Mouse (Mus musculus): Measurements from ENCODE around the gene Mtm1. TPM values are rescaled to one million over a fixed set of nuclear protein-coding genes. Genes with fewer than 3 reads are reported as not detected.

The Mtm1 gene
- polyA plus RNA-seq, 1 experiment from 2014 or later, result 3.0 TPM

- Histone ChIP-seq H3K4me3 (no peak overlapping the region), H3K27me3 (ENCODE audit: insufficient read depth, poor library complexity, severe bottlenecking) (no peaks in the 10 kb centered on the region), H3K4me1 (no peaks in the 10 kb centered on the region), H3K9me3 (no peaks in the 10 kb centered on the region), H3K27ac (no peak overlapping the region), H3K36me3 (no peaks in the 10 kb centered on the region)
- DNase-seq (ENCODE audit: low spot score), result no peak
- WGBS, result 76% methylated on average over 4 of the region's 4 CpGs
These were observed 12.3 kb downstream of the Mtm1 start for GRCm38 (mm10) chrX:71222648-71223408.

GRCm38 (mm10) chrX:71226881-71227280 lies 16.3 kb downstream of the Mtm1 start:
- no peaks in the 10 kb centered on the region for H3K27me3 ChIP-seq (ENCODE audit: insufficient read depth, poor library complexity, severe bottlenecking)
- H3K4me1 ChIP-seq, result no peaks in the 10 kb centered on the region
- no peaks in the 10 kb centered on the region for H3K9me3 ChIP-seq
- no peak for DNase-seq (ENCODE audit: low spot score)
- no peak overlapping the region for H3K27ac ChIP-seq
- 77% methylated on average over 5 of the region's 5 CpGs for WGBS
- H3K36me3 ChIP-seq, result no peaks in the 10 kb centered on the region
- no peak overlapping the region for H3K4me3 ChIP-seq

- Histone ChIP-seq H3K27me3 (ENCODE audit: insufficient read depth, poor library complexity, severe bottlenecking) (no peaks in the 10 kb centered on the region), H3K27ac (no peak overlapping the region), H3K4me1 (no peaks in the 10 kb centered on the region), H3K4me3 (no peak overlapping the region), H3K9me3 (no peaks in the 10 kb centered on the region), H3K36me3 (no peaks in the 10 kb centered on the region)
- 63% methylated on average over 3 of the region's 3 CpGs for WGBS
- DNase-seq (ENCODE audit: low spot score), result no peak
These were observed 17.6 kb downstream of the Mtm1 start for GRCm38 (mm10) chrX:71228200-71228599.

- Histone ChIP-seq H3K36me3 (no peaks in the 10 kb centered on the region), H3K9me3 (no peaks in the 10 kb centered on the region), H3K27me3 (ENCODE audit: insufficient read depth, poor library complexity, severe bottlenecking) (no peaks in the 10 kb centered on the region), H3K4me3 (no peak overlapping the region), H3K4me1 (no peaks in the 10 kb centered on the region), H3K27ac (no peak overlapping the region)
- DNase-seq (ENCODE audit: low spot score), result no peak
- 65% methylated on average over 2 of the region's 2 CpGs for WGBS
These were observed 20.3 kb downstream of the Mtm1 start for GRCm38 (mm10) chrX:71230847-71231246.

- H3K36me3 ChIP-seq, result no peaks in the 10 kb centered on the region
- WGBS, result 63% methylated on average over 1 of the region's 1 CpGs
- H3K4me1 ChIP-seq, result no peaks in the 10 kb centered on the region
- no peak for DNase-seq (ENCODE audit: low spot score)
- H3K27me3 ChIP-seq (ENCODE audit: insufficient read depth, poor library complexity, severe bottlenecking), result no peaks in the 10 kb centered on the region
- no peaks in the 10 kb centered on the region for H3K9me3 ChIP-seq
- no peak overlapping the region for H3K4me3 ChIP-seq
- no peak overlapping the region for H3K27ac ChIP-seq
These were observed 45.9 kb downstream of the Mtm1 start for GRCm38 (mm10) chrX:71256422-71256821.

GRCm38 (mm10) chrX:71260857-71261256 lies 50.3 kb downstream of the Mtm1 start:
- Histone ChIP-seq H3K27ac (no peak overlapping the region), H3K4me1 (no peaks in the 10 kb centered on the region), H3K27me3 (ENCODE audit: insufficient read depth, poor library complexity, severe bottlenecking) (no peaks in the 10 kb centered on the region), H3K9me3 (no peaks in the 10 kb centered on the region), H3K4me3 (no peak overlapping the region), H3K36me3 (no peaks in the 10 kb centered on the region)
- WGBS, result 95% methylated on average over 4 of the region's 4 CpGs
- DNase-seq (ENCODE audit: low spot score), result no peak

- WGBS, result 49% methylated on average over 2 of the region's 2 CpGs
- Histone ChIP-seq H3K4me3 (no peak overlapping the region), H3K4me1 (no peaks in the 10 kb centered on the region), H3K27ac (no peak overlapping the region), H3K27me3 (ENCODE audit: insufficient read depth, poor library complexity, severe bottlenecking) (no peaks in the 10 kb centered on the region), H3K36me3 (no peaks in the 10 kb centered on the region), H3K9me3 (no peaks in the 10 kb centered on the region)
- DNase-seq (ENCODE audit: low spot score), result no peak
These were observed 53.7 kb downstream of the Mtm1 start for GRCm38 (mm10) chrX:71264316-71264715.

- no peak overlapping the region for H3K4me3 ChIP-seq
- no peaks in the 10 kb centered on the region for H3K36me3 ChIP-seq
- H3K9me3 ChIP-seq, result no peaks in the 10 kb centered on the region
- no peak for DNase-seq (ENCODE audit: low spot score)
- H3K27me3 ChIP-seq (ENCODE audit: insufficient read depth, poor library complexity, severe bottlenecking), result no peaks in the 10 kb centered on the region
- H3K4me1 ChIP-seq, result no peaks in the 10 kb centered on the region
- 51% methylated on average over 1 of the region's 1 CpGs for WGBS
- H3K27ac ChIP-seq, result no peak overlapping the region
These were observed 58.4 kb downstream of the Mtm1 start for GRCm38 (mm10) chrX:71268972-71269371.

GRCm38 (mm10) chrX:71274150-71274549 lies 63.6 kb downstream of the Mtm1 start:
- Histone ChIP-seq H3K9me3 (no peaks in the 10 kb centered on the region), H3K4me1 (no peaks in the 10 kb centered on the region), H3K27me3 (ENCODE audit: insufficient read depth, poor library complexity, severe bottlenecking) (no peaks in the 10 kb centered on the region), H3K4me3 (no peak overlapping the region), H3K36me3 (no peaks in the 10 kb centered on the region), H3K27ac (no peak overlapping the region)
- 87% methylated on average over 3 of the region's 3 CpGs for WGBS
- DNase-seq (ENCODE audit: low spot score), result no peak

GRCm38 (mm10) chrX:71285473-71285872 lies 74.9 kb downstream of the Mtm1 start:
- H3K27ac ChIP-seq, result no peak overlapping the region
- 84% methylated on average over 3 of the region's 3 CpGs for WGBS
- no peaks in the 10 kb centered on the region for H3K27me3 ChIP-seq (ENCODE audit: insufficient read depth, poor library complexity, severe bottlenecking)
- H3K4me3 ChIP-seq, result no peak overlapping the region
- H3K9me3 ChIP-seq, result no peaks in the 10 kb centered on the region
- no peaks in the 10 kb centered on the region for H3K36me3 ChIP-seq
- DNase-seq (ENCODE audit: low spot score), result no peak
- no peaks in the 10 kb centered on the region for H3K4me1 ChIP-seq

GRCm38 (mm10) chrX:71287088-71287487 lies 76.5 kb downstream of the Mtm1 start:
- no peak overlapping the region for H3K27ac ChIP-seq
- H3K4me1 ChIP-seq, result no peaks in the 10 kb centered on the region
- H3K27me3 ChIP-seq (ENCODE audit: insufficient read depth, poor library complexity, severe bottlenecking), result no peaks in the 10 kb centered on the region
- DNase-seq (ENCODE audit: low spot score), result no peak
- H3K4me3 ChIP-seq, result no peak overlapping the region
- WGBS, result 90% methylated on average over 7 of the region's 7 CpGs
- H3K9me3 ChIP-seq, result no peaks in the 10 kb centered on the region
- H3K36me3 ChIP-seq, result no peaks in the 10 kb centered on the region

GRCm38 (mm10) chrX:71294191-71294590 lies 83.6 kb downstream of the Mtm1 start:
- WGBS, result 84% methylated on average over 2 of the region's 2 CpGs
- no peaks in the 10 kb centered on the region for H3K27me3 ChIP-seq (ENCODE audit: insufficient read depth, poor library complexity, severe bottlenecking)
- H3K9me3 ChIP-seq, result no peaks in the 10 kb centered on the region
- H3K27ac ChIP-seq, result no peak overlapping the region
- no peaks in the 10 kb centered on the region for H3K4me1 ChIP-seq
- no peak overlapping the region for H3K4me3 ChIP-seq
- no peaks in the 10 kb centered on the region for H3K36me3 ChIP-seq
- no peak for DNase-seq (ENCODE audit: low spot score)

GRCm38 (mm10) chrX:71296005-71296404 lies 85.4 kb downstream of the Mtm1 start:
- H3K27me3 ChIP-seq (ENCODE audit: insufficient read depth, poor library complexity, severe bottlenecking), result no peaks in the 10 kb centered on the region
- H3K36me3 ChIP-seq, result no peaks in the 10 kb centered on the region
- H3K27ac ChIP-seq, result no peak overlapping the region
- no peaks in the 10 kb centered on the region for H3K4me1 ChIP-seq
- no peak overlapping the region for H3K4me3 ChIP-seq
- WGBS, result 77% methylated on average over 2 of the region's 2 CpGs
- no peak for DNase-seq (ENCODE audit: low spot score)
- no peaks in the 10 kb centered on the region for H3K9me3 ChIP-seq

- DNase-seq (ENCODE audit: low spot score), result no peak
- WGBS, result 84% methylated on average over 5 of the region's 5 CpGs
- H3K9me3 ChIP-seq, result no peaks in the 10 kb centered on the region
- H3K27me3 ChIP-seq (ENCODE audit: insufficient read depth, poor library complexity, severe bottlenecking), result no peaks in the 10 kb centered on the region
- no peak overlapping the region for H3K27ac ChIP-seq
- no peaks in the 10 kb centered on the region for H3K36me3 ChIP-seq
- H3K4me3 ChIP-seq, result no peak overlapping the region
- H3K4me1 ChIP-seq, result no peaks in the 10 kb centered on the region
These were observed 91.6 kb downstream of the Mtm1 start for GRCm38 (mm10) chrX:71302148-71302547.
